Mouse (Mus musculus) mature B cell (primary cell): ENCODE measurements around the gene Ppef2.

Experiments
- in situ Hi-C: fragments of 300-500 bp; cut with MboI; formaldehyde crosslinking; loops from 2 replicates; pipeline ENCODE4 v1.14.3; 2019

Ppef2 gene

DNA sequence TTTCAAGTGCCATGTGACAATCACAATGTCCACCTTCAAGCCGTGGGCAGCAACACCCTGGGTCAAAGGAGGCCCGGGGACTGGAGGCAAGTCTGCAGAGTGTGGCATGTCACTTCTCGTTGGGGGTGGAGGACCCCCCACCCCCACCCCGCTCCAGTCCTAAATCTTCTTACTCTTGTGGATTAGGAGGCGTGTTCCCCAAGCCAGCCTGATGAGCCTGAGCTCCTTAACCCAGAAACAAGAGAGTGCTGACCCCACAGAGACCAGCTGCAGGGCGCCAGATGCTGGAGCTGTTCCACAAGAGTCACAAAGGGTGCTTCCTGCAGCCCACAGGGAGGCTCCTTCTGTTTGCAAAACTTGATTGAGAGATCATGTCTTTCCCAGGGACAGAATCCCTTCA is at the start of gene Ppef2:
Ppef2 (minus strand) TSS at position 61 of the 400 bp plus-strand sequence.
- in situ Hi-C loops, result no loop called here

DNA sequence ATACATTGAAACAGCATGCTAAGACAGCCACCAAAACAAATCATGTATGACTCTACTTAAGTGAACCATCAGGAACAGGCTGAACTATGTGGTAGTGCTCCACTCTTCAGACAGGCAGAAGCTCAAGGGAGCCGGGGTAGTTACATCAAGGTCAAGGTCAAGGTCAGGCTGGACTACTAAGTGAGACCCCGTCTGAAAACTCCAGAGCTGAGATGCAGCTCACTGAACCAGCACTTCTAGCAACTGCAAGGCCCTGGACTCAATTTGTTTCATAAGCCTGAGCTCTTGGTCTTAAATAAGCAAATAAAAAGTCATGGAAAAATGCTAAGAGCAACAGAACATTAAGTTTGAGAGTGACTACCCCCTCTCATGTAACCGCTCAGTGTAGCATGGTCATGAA is 48.2 kb upstream of the Ppef2 start:
- in situ Hi-C loops, result no loop called here

DNA sequence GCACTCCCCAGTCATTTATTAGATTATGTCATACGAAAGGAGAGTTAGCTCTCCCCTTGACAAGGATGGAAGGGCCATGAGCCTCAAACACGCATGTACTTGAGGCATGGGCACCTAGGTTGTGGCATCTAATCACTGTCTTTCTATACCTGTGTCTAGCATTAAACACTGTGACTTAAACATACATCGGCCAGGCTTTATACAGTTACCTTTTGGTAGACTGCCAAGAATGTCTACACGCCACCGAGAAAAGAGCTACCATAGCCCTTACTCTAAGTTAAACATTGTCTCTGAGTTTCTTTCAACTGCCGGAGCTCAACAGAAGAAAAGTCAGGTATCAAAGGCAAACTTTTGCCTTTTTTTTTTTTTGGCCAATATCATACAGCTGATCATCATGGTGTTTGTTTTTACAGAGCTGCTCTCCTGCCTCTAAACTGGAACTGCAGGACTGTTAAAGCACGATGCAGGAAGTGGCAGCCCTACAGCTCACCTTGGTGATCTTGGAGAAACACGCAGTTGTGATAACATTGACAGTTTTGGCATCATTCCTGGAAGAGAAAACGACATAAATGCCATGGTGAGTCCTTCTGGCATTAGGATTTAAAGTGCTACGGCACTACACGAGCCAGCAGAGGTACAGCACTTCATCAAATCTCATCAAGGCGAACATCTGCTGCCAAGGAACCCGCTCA is 46.2 kb upstream of the Ppef2 start:
- in situ Hi-C loops, result no loop called here

DNA sequence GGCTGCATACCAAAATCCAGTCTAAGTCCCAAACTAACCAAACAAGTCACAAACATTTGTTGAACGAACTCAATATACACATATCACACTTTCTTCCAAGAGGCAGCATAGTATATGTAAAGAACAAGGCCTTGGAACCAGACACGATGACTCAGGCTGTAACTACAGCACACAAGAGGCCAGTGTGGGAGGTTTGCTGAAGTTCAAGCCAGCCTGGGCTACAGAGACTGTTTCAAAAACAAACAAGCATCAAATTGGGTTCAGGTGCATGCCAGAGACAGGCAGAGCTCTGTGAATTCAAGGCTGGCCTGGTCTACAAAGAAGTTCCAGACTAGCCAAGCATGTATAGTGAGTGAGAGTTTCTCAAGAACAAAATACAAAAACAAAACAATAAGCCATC is 38.4 kb upstream of the Ppef2 start:
- in situ Hi-C loops, result no loop called here

DNA sequence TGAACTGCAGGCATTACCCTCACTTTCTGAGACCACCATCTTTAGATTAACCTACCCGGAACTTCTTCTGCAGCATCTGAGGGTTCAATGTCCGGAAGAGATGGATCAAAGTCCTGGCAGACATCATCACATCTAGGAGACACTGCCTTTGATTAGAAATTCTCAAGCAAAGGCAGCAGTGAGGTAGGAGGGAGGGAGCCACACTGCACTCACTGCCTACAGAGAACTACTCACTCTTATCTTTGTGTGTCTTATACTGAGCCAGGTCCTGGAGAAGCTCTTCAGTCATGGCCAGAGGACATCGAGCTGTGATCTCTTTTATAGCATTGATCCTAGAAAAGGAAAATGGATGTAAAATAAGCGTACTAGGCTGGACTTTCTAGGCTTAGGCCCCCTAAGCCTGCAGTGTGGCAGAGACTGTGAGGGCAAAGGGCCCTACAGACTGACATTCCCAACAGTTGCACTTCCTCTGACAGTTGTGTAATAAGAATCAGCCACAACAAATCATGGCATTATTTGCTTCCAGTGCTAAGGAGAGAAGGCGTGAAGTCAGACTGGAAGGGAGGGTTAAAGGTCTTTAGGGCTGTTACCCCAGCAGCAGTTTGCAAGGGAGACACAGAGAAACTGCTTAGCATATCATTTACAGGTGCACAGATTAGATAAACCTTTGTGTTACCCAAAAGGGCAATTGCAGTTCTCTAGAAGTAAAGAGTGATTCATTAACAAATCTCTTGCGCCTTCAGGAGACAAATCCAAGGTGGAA is 35.8 kb upstream of the Ppef2 start:
- in situ Hi-C loops, result no loop called here

DNA sequence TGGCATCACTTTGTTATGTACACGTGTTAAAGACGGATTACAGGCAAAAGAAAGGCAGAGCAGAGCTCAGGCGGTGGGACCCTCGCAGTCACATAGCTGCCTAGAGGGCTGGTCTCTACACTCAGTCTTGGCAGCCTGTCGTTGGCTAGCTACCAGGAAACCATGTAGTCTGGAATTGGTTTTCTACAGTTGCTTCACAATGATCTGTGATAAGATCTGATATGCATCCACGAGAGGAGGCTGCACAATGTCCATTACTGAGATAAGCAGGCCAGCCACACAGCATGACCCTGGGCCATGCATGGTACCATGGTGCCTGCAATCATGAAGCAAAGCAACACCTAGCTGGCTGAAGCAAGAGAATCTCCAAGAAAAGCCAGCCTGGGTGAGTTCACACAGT is 31.8 kb upstream of the Ppef2 start:
- in situ Hi-C loops, result no loop called here

DNA sequence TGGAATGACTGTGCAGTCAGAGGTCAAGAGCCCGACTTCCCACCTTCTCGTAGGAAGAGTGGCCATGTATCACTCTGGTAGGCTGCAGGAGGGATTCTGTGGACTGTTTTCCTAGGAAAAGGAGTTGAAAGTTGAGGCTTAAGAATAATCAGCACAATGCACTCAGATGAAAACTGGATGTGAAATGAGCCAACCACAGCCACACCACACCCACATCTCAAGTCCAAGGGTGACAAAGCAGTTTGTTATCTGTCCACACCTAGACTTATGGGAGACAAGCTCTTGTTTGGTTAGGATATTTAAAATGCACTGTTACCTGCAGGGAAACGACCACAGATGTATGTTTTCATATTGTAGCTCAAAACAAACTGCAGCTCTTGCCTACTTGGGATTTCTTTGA is 27.0 kb upstream of the Ppef2 start:
- in situ Hi-C loops, result no loop called here

DNA sequence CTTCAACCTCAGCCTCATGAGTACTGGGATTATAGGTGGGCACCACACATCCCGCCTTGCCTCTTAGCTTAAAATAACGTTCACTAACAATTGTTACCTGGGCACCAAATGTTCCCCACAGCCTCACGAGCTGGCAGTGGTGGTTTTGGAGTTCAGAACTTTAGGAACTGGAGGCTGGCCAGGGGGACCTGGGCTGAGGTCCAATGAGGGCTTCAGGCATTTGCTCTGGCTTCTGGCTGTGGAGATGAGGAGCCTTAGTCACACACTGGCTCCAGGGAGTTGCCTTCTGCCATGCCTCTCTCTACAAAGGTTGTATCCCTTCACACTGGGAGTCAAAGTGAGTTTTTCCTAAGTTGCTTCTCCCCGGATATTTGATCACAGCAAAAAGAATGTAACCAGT is 26.5 kb upstream of the Ppef2 start:
- in situ Hi-C loops, result no loop called here

DNA sequence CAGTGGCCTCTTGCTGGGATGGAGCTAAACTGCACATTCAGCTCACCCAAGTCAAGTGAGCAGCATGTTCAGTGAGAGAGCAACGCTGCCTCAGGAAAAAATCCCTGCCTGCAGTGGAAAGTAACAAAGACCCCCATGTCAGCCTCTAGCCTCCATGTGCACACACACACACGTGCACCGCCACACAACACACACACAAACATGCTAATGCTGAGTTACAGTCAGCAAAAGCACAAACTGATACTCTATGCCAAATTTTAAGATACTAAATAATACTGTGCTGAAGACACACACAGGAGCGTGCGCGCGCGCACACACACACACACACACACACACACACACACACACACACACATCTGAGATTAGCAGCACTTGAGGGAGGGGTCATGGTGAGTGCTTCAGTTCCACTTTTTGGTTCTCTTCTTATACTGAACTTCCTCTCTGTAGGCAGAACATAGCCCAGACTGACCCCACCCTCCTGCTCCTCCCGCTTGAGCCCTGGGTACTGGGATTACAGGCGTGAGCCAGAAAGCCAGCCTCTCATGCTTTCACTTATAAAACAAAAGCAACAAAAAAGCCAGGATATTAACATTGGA is 23.0 kb upstream of the Ppef2 start:
- in situ Hi-C loops, result no loop called here

DNA sequence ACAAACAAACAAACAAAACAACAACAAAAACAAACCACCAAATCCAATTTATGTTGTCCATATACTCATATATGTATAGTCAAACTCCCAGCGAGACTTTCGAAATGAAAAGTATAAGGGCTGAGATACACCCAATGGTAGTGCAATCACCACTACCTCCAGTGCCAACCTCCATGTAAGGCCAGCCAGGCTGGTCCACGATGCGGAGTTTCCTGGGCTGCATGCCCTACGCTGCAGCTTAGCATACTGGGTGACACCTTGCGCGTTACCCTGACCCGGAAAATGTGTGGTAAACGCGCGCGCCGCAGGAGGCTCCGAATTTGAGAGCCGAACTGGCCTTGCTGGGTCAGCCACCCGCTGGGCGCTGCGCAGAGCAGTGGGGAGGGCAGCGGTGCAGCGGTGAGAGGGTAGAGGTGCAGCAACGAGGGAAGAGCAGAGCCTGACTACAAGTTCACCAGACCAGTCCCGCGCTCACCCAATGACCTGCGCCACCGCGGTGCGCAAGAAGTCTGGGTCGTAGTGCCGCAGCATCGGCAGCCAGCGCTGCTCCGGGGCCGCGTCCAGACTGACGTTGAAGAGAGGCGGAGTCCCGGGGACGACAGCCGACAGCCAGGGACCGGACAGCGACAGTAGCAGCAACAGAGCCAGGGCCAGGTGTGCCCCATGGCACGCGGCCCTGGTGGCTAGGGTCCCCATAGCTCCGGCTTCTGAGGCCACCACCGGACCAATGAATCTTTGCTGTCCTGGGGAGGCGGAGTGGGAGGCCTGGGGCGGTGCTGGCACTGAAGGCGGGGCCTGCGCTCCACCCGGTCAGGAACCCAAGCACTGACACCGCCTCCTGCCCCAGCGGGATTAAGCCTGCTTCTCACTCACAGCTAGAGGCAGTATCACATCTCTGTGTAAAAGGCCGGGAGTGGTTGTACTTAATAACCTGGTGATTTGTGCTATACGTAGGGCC is 21.6 kb upstream of the Ppef2 start, which contains the start of gene Naaa:
Naaa (minus strand) TSS at position 734 of the 958 bp plus-strand sequence.
- in situ Hi-C loops, result no loop called here

DNA sequence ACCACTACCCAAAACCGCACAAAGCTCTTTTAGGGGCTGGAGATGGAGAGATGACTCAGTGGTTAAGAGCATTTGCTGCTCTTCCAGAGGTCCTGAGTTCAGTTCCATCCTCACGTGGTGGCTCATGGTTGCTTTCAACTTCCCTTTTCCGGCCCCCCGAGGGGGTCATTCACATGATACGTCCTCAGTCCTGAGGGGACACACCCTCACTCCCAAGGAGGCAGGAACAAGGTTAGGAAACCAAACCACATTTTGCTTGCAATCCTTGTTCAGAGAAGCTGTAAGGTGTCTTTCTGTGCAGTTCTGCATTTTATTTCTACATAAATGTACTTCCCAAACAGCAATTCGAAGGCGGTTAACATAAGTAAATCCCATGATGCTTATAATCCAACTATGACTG is 14.4 kb upstream of the Ppef2 start:
- in situ Hi-C loops, result no loop called here

DNA sequence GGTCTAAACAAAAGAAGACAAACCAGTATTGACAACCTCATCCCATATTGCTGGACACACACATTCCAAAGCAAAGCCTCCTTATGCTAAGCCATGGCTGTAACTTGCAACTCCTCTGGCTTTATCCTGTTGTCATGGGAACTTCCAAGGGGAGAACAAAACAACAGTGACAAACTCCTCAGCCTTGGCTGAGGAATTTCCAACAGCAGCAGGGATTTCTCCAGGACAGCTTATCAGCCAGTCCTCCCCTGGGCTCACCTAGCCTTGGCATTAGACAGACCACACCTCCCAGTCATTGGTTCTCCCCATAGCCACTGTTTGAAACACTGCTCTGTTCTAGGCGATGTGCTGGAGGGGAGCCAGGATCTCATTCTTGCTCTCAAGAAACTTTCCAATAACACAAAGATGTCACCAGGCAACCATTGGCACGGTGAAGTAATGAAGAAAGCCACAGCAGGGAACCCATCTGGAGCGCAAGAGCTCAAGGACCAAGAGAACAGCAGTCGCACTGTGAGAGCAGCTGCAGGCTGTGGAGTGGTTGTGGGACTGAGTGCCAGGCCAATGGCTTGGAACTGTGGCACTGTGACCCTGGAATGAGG is 7.8 kb upstream of the Ppef2 start:
- in situ Hi-C loops, result no loop called here

DNA sequence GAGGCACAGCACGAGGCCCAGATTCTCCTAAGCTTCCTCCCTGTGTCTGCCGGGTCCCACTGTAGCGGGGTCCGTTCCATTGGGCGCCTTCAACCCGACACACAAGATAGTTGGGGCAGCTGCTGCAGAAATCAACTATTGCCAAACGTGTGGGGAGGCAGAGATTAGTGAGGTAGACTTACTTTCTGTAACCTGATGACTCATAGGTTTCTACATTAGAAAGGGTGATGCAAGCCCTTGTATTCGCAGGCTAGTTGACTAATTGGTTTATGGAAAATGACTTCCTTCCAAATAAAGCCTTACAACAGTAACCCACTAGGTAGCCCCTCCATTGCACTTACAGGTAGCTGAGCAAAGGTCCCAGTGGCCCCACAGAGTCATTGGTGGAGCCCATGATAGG is 6.6 kb upstream of the Ppef2 start:
- in situ Hi-C loops, result no loop called here

DNA sequence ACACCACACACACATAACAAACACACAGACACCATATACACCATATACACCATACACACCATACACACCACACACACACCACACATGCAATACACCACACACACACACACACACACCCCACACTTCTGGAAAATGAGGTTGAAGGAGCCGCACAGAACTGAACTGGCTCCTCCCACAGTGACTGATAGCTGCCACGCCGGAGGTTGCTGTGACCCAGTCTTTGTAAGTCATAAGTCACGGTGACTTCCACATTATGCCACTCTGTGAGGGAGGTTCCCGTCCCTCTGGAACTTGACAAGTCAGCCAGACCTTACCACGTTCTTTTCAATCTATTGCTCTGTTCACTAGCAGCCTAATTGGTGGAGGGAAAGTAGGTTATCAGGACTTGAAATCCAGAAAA is 1.6 kb downstream of the Ppef2 start:
- in situ Hi-C loops, result no loop called here

DNA sequence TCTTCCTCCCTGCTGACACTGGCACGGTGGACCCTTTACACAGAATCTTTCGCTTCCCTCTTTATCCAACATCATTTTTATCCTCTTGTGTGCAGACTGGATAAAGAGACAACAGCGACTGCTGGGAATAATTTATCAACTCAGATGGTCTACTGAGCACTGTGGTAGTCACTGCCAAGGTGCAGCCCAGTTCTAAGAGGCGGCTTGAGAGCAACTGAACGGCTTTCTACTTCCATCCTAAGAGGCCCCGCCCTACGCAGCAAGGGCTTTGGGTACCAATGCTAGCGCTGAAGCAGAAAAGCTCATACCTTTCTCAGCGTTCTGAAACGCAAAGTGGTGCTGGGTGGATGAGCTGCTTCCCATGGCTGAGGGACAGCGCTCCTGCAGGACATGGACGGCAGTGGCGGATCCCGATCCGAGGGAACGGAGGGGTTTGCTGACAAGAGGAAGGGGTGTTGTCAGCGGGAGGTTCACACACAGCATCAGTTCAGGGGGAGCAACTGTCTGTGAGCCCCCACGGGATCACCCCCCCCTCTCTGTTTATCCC is 3.2 kb downstream of the Ppef2 start:
- in situ Hi-C loops, result no loop called here

DNA sequence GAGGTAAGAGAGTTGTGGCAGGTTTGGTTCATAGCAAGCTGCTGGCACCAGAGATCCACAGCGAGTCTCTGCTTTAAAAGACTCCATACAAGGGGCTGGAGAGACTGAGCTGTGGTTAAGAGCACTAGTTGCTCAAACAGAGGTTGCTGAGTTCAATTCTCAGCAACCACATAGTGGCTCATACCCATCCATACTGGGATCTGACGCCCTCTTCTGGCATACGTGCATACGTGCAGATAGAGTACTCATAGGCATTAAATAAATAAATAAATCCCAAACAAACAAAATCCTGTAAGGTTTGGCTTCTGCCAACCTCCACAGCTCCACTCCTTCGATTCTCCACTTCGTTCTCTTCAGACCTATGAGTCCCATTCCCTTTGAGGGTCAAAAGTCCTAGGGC is 4.0 kb downstream of the Ppef2 start:
- in situ Hi-C loops, result no loop called here

DNA sequence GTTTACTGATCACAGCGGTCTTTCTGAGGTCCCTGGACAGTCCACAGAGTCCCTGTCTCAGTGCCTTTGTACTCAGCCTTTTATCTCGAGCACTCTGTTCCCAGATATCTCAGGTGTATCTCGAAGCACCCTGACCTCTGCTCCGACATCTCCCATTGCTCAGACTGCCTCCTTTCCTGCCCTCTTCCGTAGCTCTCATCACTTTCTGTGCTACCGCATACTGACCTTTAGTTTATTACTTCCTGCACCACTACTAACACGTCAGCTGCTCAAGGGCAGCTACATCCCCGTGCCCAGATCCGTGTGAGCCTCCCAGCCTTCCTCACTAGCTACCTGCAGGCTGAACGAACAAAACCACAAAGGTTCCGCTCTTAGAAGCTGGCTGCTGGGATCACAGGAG is 7.5 kb downstream of the Ppef2 start:
- in situ Hi-C loops, result no loop called here

DNA sequence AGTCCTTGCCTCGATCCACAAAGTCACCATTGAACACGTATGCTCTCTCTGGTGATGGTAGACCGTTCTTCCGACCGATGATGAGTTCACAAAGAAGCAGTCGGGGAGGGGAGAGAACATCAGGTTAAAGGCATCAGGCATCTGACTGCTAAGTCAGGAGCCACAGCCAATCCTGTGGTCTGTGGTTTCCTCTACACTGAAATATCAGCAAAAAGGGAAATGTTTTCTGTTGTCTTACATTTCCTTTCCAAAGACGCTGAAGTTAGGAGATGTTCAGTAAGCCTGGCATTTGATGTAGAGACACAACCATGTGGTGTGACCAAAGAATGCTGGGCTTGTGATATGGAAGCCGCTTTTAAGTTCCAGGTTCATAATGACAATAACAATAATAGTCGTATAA is 10.6 kb downstream of the Ppef2 start:
- in situ Hi-C loops, result no loop called here

DNA sequence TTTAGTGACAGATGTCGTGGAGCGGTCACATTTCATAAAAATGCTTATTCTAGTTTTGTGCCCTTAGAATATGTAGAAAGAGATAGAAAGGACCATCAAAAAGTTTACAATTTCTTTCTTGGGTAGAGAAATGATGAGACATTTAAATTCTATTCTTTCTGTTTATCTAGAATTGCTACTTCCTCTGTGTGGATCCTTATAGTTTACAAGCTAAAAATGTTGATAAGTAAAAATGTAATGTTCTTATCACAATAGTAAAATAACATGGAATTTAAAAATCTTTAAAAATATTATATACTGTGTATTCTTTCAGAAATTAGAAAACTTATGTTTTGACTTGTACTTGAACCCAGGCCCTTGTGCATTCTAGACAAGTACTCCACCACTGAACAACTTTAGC is 11.2 kb downstream of the Ppef2 start:
- in situ Hi-C loops, result no loop called here

DNA sequence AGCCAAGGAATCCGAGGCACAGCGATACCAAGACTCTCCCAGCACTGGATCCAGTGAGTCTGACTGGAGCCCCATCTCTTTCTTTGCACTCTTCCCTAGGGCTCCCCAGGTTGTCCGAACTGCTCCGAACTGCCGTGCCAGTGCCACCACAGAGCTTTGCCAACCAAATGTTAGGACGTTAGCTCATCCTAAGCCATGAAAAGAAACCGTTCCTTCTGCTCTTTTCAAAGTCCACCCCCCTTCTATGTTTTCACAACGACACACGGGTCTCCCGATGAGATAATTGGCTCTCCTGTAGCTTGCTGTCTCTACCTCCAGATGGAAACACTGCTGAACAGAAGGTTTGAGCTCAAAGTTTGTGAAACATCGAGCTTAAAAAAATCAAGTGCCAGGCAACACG is 15.3 kb downstream of the Ppef2 start:
- in situ Hi-C loops, result no loop called here
